Mouse (Mus musculus): ENCODE measurements around the gene Sdhd. TPM values are rescaled to one million over a fixed set of nuclear protein-coding genes. Genes with fewer than 3 reads are reported as not detected.

The Sdhd gene
- polyA plus RNA-seq, 1 experiment, result 75.8 TPM

DNA sequence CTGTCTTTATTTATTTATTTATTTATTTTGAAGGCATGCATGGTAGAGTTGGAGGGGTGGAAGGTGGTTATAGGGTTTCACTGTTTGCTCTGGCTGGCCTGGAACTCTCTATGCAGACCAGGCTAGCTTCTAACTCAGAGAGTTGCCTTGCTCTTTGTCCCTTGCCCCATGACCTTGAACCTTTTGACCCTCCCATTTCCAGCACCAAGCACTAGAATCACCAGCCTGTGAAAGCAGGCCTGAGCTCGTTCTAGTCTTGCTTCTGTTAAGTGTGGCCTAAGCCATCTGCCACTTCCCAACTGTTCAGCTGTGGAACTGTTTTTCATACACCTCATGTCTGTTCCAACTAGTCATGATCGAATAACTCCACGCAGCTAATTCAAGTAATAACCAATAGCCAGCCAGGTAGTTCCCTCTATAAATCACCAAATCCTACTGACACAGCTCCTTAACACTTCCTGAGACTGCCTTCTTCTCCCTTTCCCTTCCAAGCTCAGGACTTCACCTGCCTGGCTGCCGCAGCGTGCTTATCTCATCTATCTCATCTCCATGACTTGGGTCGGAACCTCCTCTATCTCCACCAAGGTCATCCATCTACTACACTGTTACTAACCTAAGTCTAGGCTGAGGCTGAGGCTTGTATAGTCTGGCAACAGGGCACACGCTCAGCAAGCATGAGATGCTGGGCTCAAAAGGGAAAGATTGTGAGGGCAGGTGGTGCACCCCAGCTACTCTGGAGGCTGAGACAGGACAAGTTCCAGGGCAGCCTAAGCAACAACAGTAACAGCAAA lies 1.4 kb downstream of the Sdhd start:
- Histone ChIP-seq H3K4me1 (ENCODE audit: control insufficient read depth, insufficient read depth, low read length) (peaks cover 5% of the 10 kb centered on the region), H3K27me3 (ENCODE audit: control insufficient read depth, insufficient read depth, low read length) (no peaks in the 10 kb centered on the region), H3K27ac (ENCODE audit: control insufficient read depth, insufficient read depth, low read depth, low read length) (no peak overlapping the region), H3K36me3 (ENCODE audit: control insufficient read depth, insufficient read depth, low read length) (no peaks in the 10 kb centered on the region; the same call in 1 of the 2 replicates), H3K4me3 (ENCODE audit: control insufficient read depth, low read depth, low read length) (peak overlapping the region; percentile 12)
- TF ChIP-seq CTCF (IDR thresholded peaks at IDR 0.05; ENCODE audit: control insufficient read depth, insufficient read depth, insufficient replicate concordance, low read depth, low read length), result no peak

DNA sequence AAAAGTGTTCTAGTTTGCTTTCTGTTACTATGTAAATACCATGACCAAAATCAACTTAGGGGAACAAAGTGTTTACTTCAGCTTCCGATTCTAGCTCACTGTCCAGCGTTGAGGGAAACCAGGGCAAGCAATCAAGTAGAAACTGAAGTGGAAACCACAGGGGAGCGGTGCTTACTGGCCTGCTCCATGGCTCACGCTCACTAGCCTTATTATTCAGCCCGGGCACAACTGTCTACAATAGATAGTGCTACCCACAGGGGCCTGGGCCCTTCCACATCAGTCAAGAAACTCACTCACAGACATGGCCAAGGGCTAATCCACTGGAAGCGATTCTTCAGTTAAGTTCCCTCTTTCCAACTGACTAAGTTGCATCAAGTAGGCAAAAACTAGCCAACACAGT lies 2.1 kb downstream of the Sdhd start:
- H3K27ac ChIP-seq (ENCODE audit: control insufficient read depth, insufficient read depth, low read depth, low read length), result no peak overlapping the region
- H3K4me3 ChIP-seq (ENCODE audit: control insufficient read depth, low read depth, low read length), result no peak overlapping the region
- no peak for TF ChIP-seq CTCF (IDR thresholded peaks at IDR 0.05; ENCODE audit: control insufficient read depth, insufficient read depth, insufficient replicate concordance, low read depth, low read length)
- no peak for TF ChIP-seq POLR2A (IDR thresholded peaks at IDR 0.05; ENCODE audit: control insufficient read depth, low read depth, low read length)
- no peaks in the 10 kb centered on the region for H3K27me3 ChIP-seq (ENCODE audit: control insufficient read depth, insufficient read depth, low read length)
- peaks cover 1% of the 10 kb centered on the region for H3K36me3 ChIP-seq (ENCODE audit: control insufficient read depth, insufficient read depth, low read length)
- H3K4me1 ChIP-seq (ENCODE audit: control insufficient read depth, insufficient read depth, low read length), result peaks cover 5% of the 10 kb centered on the region

DNA sequence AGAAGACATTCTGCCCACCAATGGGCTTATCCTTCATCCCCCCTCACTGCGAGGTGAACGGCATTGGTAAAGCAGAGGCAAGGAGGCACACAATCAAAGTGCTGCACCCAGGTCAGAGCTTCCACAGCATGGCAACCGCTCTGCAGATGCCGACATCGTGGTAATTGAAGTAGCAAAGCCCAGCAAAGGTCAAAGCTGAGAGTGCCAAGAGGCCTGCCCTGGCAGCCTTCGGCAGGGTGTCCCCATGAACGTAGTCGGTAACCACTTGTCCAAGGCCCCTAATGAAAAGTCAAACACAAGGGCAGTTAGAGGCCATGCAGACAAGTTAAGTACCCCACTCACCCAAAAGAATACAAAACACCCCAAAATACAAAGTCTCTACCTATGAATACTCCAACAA lies 6.6 kb downstream of the Sdhd start:
- Histone ChIP-seq H3K27ac (ENCODE audit: control insufficient read depth, insufficient read depth, low read depth, low read length) (no peak overlapping the region), H3K4me3 (ENCODE audit: control insufficient read depth, low read depth, low read length) (no peak overlapping the region), H3K4me1 (ENCODE audit: control insufficient read depth, insufficient read depth, low read length) (peaks cover under 1% of the 10 kb centered on the region; the same call in 1 of the 2 replicates), H3K27me3 (ENCODE audit: control insufficient read depth, insufficient read depth, low read length) (no peaks in the 10 kb centered on the region), H3K36me3 (ENCODE audit: control insufficient read depth, insufficient read depth, low read length) (peaks cover 2% of the 10 kb centered on the region)
- TF ChIP-seq CTCF (IDR thresholded peaks at IDR 0.05; ENCODE audit: control insufficient read depth, insufficient read depth, insufficient replicate concordance, low read depth, low read length) (no peak), POLR2A (IDR thresholded peaks at IDR 0.05; ENCODE audit: control insufficient read depth, low read depth, low read length) (no peak)

DNA sequence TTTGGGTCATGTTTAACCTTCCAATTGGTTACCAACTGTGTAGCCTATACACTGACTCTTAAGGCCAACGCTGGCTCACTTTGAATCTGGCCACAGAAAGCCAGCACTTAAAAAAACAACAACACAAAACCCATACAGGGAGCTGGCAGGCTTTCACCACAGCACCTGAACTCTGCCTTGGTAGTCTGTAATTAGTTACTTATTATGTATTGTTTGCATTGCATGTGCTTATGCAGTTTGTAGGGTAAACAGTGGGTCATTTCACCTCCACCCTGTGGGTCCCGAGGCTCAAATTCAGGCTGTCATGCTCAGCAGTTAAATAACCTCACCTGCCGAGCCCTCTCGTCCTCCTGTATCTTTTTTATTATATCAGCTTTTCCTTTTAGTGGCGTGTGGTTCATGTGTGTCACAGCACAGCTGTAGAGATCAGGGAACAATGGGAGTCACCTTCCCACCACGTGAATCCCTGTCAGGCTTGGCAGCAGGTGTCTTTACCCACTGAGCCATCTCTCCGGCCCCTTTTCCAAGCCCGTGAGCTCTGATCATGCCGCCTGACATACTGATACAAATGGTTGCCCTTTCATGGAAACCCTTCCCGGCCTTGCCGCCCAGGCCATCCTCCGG lies 8.7 kb downstream of the Sdhd start:
- TF ChIP-seq POLR2A (IDR thresholded peaks at IDR 0.05; ENCODE audit: control insufficient read depth, low read depth, low read length) (no peak), CTCF (IDR thresholded peaks at IDR 0.05; ENCODE audit: control insufficient read depth, insufficient read depth, insufficient replicate concordance, low read depth, low read length) (no peak)
- Histone ChIP-seq H3K4me1 (ENCODE audit: control insufficient read depth, insufficient read depth, low read length) (no peaks in the 10 kb centered on the region), H3K27ac (ENCODE audit: control insufficient read depth, insufficient read depth, low read depth, low read length) (no peak overlapping the region), H3K27me3 (ENCODE audit: control insufficient read depth, insufficient read depth, low read length) (no peaks in the 10 kb centered on the region), H3K4me3 (ENCODE audit: control insufficient read depth, low read depth, low read length) (no peak overlapping the region), H3K36me3 (ENCODE audit: control insufficient read depth, insufficient read depth, low read length) (peaks cover 2% of the 10 kb centered on the region; the same call in 1 of the 2 replicates)

DNA sequence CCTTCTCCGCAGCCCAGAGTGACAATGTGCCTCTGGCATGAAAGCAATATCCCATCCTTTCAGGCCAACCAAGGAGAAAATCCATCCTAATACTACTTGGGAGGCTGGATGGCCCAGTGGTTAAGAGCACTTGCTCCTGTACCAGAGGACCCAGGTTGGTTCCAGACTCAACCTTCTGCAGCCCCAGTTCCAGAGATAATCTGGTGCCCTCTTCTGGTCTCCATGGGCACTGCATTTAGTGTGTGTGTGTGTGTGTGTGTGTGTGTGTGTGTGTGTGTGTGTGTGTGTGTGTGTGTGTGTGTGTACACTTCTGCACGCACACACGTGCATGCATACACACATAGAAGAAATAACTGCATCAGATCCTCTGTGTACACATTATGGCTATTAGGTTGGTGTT lies 10.1 kb downstream of the Sdhd start:
- Histone ChIP-seq H3K27me3 (ENCODE audit: control insufficient read depth, insufficient read depth, low read length) (no peaks in the 10 kb centered on the region), H3K27ac (ENCODE audit: control insufficient read depth, insufficient read depth, low read depth, low read length) (no peak overlapping the region), H3K4me1 (ENCODE audit: control insufficient read depth, insufficient read depth, low read length) (no peaks in the 10 kb centered on the region), H3K36me3 (ENCODE audit: control insufficient read depth, insufficient read depth, low read length) (peaks cover 2% of the 10 kb centered on the region; the same call in 1 of the 2 replicates), H3K4me3 (ENCODE audit: control insufficient read depth, low read depth, low read length) (no peak overlapping the region)
- TF ChIP-seq POLR2A (IDR thresholded peaks at IDR 0.05; ENCODE audit: control insufficient read depth, low read depth, low read length) (no peak), CTCF (IDR thresholded peaks at IDR 0.05; ENCODE audit: control insufficient read depth, insufficient read depth, insufficient replicate concordance, low read depth, low read length) (peak; percentile 33; the same call in 1 of the 2 replicates)

DNA sequence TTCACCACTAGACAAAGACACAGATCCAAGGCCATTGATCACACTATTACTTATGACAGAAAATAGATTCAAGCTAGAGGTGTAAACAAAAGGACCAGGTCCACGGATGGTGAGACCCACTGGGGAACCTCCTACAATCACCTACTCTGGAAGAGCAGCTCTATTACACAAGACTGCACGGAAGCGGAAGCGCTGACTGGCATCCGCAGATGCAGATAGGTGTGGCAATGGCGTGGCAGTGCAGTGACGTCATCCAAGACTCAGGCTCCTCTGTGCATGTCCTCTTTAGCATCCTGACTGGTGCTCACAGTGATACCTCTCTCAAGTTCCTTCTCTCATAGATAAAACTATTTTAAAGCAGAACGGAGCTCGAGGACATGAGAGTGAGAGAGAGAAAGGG lies 10.7 kb downstream of the Sdhd start:
- H3K27ac ChIP-seq (ENCODE audit: control insufficient read depth, insufficient read depth, low read depth, low read length), result no peak overlapping the region
- H3K4me1 ChIP-seq (ENCODE audit: control insufficient read depth, insufficient read depth, low read length), result no peaks in the 10 kb centered on the region
- no peak overlapping the region for H3K4me3 ChIP-seq (ENCODE audit: control insufficient read depth, low read depth, low read length)
- TF ChIP-seq CTCF (IDR thresholded peaks at IDR 0.05; ENCODE audit: control insufficient read depth, insufficient read depth, insufficient replicate concordance, low read depth, low read length), result no peak
- no peak for TF ChIP-seq POLR2A (IDR thresholded peaks at IDR 0.05; ENCODE audit: control insufficient read depth, low read depth, low read length)
- peaks cover 2% of the 10 kb centered on the region; the same call in 1 of the 2 replicates for H3K36me3 ChIP-seq (ENCODE audit: control insufficient read depth, insufficient read depth, low read length)
- no peaks in the 10 kb centered on the region for H3K27me3 ChIP-seq (ENCODE audit: control insufficient read depth, insufficient read depth, low read length)

DNA sequence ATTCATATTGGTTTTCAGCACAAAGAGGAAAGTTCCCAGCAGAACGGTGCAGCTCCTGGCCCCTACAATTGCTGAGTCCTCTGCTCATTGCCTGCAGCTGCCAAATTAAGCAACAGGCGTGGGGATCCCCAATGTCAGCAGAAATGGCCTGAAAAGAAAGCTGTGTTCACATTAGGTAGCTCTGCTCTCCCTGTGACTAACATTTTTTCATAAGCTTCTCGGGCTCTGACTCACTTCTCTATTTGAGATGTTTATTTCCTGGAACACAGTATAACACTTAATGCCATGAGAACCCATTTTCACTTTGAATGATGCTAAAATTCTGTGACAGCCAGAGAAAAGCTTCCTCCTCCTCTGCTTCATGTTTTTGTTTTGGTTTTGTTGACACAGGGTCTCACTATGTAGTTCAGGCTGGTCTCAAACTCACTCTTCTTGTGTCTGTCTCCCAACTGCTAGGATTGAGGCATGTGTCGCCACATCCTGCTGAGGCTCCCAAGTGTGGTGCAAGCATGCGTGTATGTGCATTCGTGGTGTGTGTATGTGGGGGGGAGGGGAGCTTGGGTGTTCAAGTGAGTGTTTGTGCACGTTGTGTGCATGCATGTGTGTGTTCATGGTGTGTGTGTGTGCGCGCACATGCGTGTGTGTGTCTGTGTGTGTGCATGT lies 12.6 kb downstream of the Sdhd start:
- Histone ChIP-seq H3K36me3 (ENCODE audit: control insufficient read depth, insufficient read depth, low read length) (no peaks in the 10 kb centered on the region), H3K4me1 (ENCODE audit: control insufficient read depth, insufficient read depth, low read length) (no peaks in the 10 kb centered on the region), H3K27me3 (ENCODE audit: control insufficient read depth, insufficient read depth, low read length) (no peaks in the 10 kb centered on the region), H3K27ac (ENCODE audit: control insufficient read depth, insufficient read depth, low read depth, low read length) (no peak overlapping the region), H3K4me3 (ENCODE audit: control insufficient read depth, low read depth, low read length) (no peak overlapping the region)
- TF ChIP-seq CTCF (IDR thresholded peaks at IDR 0.05; ENCODE audit: control insufficient read depth, insufficient read depth, insufficient replicate concordance, low read depth, low read length) (no peak), POLR2A (IDR thresholded peaks at IDR 0.05; ENCODE audit: control insufficient read depth, low read depth, low read length) (no peak)
